Mouse (Mus musculus) lung, postnatal 0 days (tissue): ENCODE measurements at regions not wholly inside any gene's neighbourhood (a gene's known extent, or its start where the extent isn't known, plus 50 kb on each side); places are given as distances from the start of the nearest gene placed in this dataset.
A peak's percentile ranks its signal among the peaks of the same experiment; 100 is the strongest.

Experiments
- ATAC-seq: fragments of 200-750 bp; cut with Nextera tagmentation; 2 replicates; pipeline ENCODE4 v1.8.0; 2017; ENCODE audit warnings: moderate library complexity
- DNase-seq: peaks from one replicate; pipeline ENCODE4 v3.0.0-alpha.2; 2016; ENCODE audit warnings: low spot score
- H3K27ac ChIP-seq: fragments of 300-500 bp; sonication (generic); 2 replicates; pipeline ENCODE4 v1.5.1; 2014; ENCODE audit warnings: antibody characterized with exemption, mild to moderate bottlenecking, low read length, mixed read lengths
- H3K27me3 ChIP-seq: fragments of 300-500 bp; sonication (generic); replicated peaks from 2 replicates; pipeline ENCODE4 v1.6.1; 2014; ENCODE audit warnings: low read length, mixed read lengths; ENCODE audit not compliant: insufficient read depth
- H3K36me3 ChIP-seq: fragments of 300-500 bp; sonication (generic); 2 replicates; pipeline ENCODE4 v1.6.1; 2014; ENCODE audit warnings: low read length, mixed read lengths; ENCODE audit not compliant: insufficient read depth
- H3K4me1 ChIP-seq: fragments of 300-500 bp; sonication (generic); 2 replicates; pipeline ENCODE4 v1.6.1; 2014; ENCODE audit warnings: antibody characterized with exemption, low read depth, low read length, mixed read lengths; ENCODE audit not compliant: insufficient read depth
- H3K4me2 ChIP-seq: fragments of 300-500 bp; sonication (generic); replicated peaks from 2 replicates; pipeline ENCODE4 v1.6.1; 2014; ENCODE audit warnings: low read depth, mild to moderate bottlenecking, low read length, moderate library complexity, mixed read lengths
- H3K4me3 ChIP-seq: fragments of 300-500 bp; sonication (generic); 2 replicates; pipeline ENCODE4 v1.5.1; 2014; ENCODE audit warnings: low read depth, low read length
- H3K9ac ChIP-seq: fragments of 300-500 bp; sonication (generic); replicated peaks from 2 replicates; pipeline ENCODE4 v1.6.1; 2014; ENCODE audit warnings: low read depth, mild to moderate bottlenecking
- H3K9me3 ChIP-seq: fragments of 300-500 bp; sonication (generic); 2 replicates; pipeline ENCODE4 v1.6.1; 2016; ENCODE audit warnings: low read length, mixed read lengths
- CTCF ChIP-seq: IDR thresholded peaks from 2 replicates; pipeline ENCODE4 v1.5.1; 2016; ENCODE audit warnings: antibody characterized with exemption, mild to moderate bottlenecking
- EP300 ChIP-seq: IDR thresholded peaks from 2 replicates; pipeline ENCODE4 v1.6.1; 2016; ENCODE audit warnings: antibody characterized with exemption, mild to moderate bottlenecking, control low read depth
- WGBS: fragments of 180-500 bp; shearing (Covaris S2); extraction: QIAGEN DNeasy Blood & Tissue Kit; methylation state at CpG from one replicate; pipeline ENCODE4 v1.1.7; 2014; 5-methylcytosine and 5-hydroxymethylcytosine counted together

- no peak for TF ChIP-seq CTCF
- no peak for TF ChIP-seq EP300
- ATAC-seq (no peak), DNase-seq (no peak)
- H3K4me3 ChIP-seq: no peak overlapping the region
- 0 out of 2 replicates have a peak, but pooled peaks cover 6% of the 10 kb centered on the region for H3K4me1 ChIP-seq
- WGBS: 60% methylated on average over 5 of the region's 5 CpGs
- no peaks in the 10 kb centered on the region for H3K27me3 ChIP-seq
- no peak overlapping the region for H3K9ac ChIP-seq
- H3K27ac ChIP-seq: no peak overlapping the region
- H3K36me3 ChIP-seq: no peaks in the 10 kb centered on the region
- no peak overlapping the region for H3K4me2 ChIP-seq
- H3K9me3 ChIP-seq: no peaks in the 10 kb centered on the region; the same call in 1 of the 2 replicates
Measured at GRCm38 (mm10) chr9:63060740-63061139, 73.0 kb upstream of the Pias1 start.

GRCm38 (mm10) chr9:63059234-63059842, 71.6 kb upstream of the Pias1 start:
- H3K27me3 ChIP-seq: no peaks in the 10 kb centered on the region
- H3K9ac ChIP-seq: no peak overlapping the region
- no peaks in the 10 kb centered on the region; the same call in 1 of the 2 replicates for H3K9me3 ChIP-seq
- WGBS: 2% methylated on average over 10 of the region's 10 CpGs
- DNase-seq: peak; percentile 92
- TF ChIP-seq EP300 (no peak; the same call in 1 of the 2 replicates), CTCF (no peak)
- peak overlapping the region; percentile 38 for H3K4me2 ChIP-seq
- H3K36me3 ChIP-seq: no peaks in the 10 kb centered on the region
- peak; percentile 99 for ATAC-seq
- peak overlapping the region; percentile 44 for H3K27ac ChIP-seq
- H3K4me3 ChIP-seq: no peak overlapping the region
- 0 out of 2 replicates have a peak, but pooled peaks cover 6% of the 10 kb centered on the region for H3K4me1 ChIP-seq

- DNase-seq: no peak
Measured at GRCm38 (mm10) chr9:63058506-63059233, 70.9 kb upstream of the Pias1 start.

GRCm38 (mm10) chr9:63056695-63057349, 69.1 kb upstream of the Pias1 start:
- Histone ChIP-seq H3K4me2 (no peak overlapping the region), H3K36me3 (no peaks in the 10 kb centered on the region), H3K4me1 (0 out of 2 replicates have a peak, but pooled peaks cover 6% of the 10 kb centered on the region), H3K4me3 (no peak overlapping the region), H3K27ac (no peak overlapping the region), H3K27me3 (no peaks in the 10 kb centered on the region), H3K9ac (no peak overlapping the region), H3K9me3 (no peaks in the 10 kb centered on the region)
- TF ChIP-seq CTCF (no peak), EP300 (no peak)
- DNase-seq (no peak), ATAC-seq (no peak)
- 86% methylated on average over 9 of the region's 9 CpGs for WGBS

More at GRCm38 (mm10) chr9:63058506-63059233, 70.9 kb upstream of the Pias1 start:
- peak overlapping the region; percentile 44 for H3K27ac ChIP-seq
- no peak overlapping the region for H3K4me3 ChIP-seq
- TF ChIP-seq CTCF (no peak), EP300 (no peak; the same call in 1 of the 2 replicates)
- no peaks in the 10 kb centered on the region for H3K27me3 ChIP-seq
- WGBS: 31% methylated on average over 16 of the region's 16 CpGs
- ATAC-seq: no peak
- peak overlapping the region; percentile 38 for H3K4me2 ChIP-seq
- H3K4me1 ChIP-seq: 0 out of 2 replicates have a peak, but pooled peaks cover 6% of the 10 kb centered on the region
- H3K9me3 ChIP-seq: no peaks in the 10 kb centered on the region; the same call in 1 of the 2 replicates
- H3K9ac ChIP-seq: no peak overlapping the region
- no peaks in the 10 kb centered on the region for H3K36me3 ChIP-seq

- Histone ChIP-seq H3K4me2 (no peak overlapping the region), H3K27me3 (no peaks in the 10 kb centered on the region), H3K36me3 (no peaks in the 10 kb centered on the region), H3K9me3 (no peaks in the 10 kb centered on the region), H3K9ac (no peak overlapping the region), H3K4me3 (no peak overlapping the region), H3K4me1 (no peaks in the 10 kb centered on the region), H3K27ac (no peak overlapping the region)
- WGBS: 45% methylated on average over 4 of the region's 4 CpGs
- DNase-seq: no peak
- TF ChIP-seq CTCF (0 out of 2 replicates have a peak, but pooled peaks have one; percentile 13), EP300 (no peak)
- no peak for ATAC-seq
Measured at GRCm38 (mm10) chr9:63052181-63052580, 64.5 kb upstream of the Pias1 start.

- DNase-seq (no peak), ATAC-seq (no peak)
- TF ChIP-seq EP300 (no peak), CTCF (no peak)
- 81% methylated on average over 4 of the region's 4 CpGs for WGBS
- no peaks in the 10 kb centered on the region for H3K4me1 ChIP-seq
- no peaks in the 10 kb centered on the region for H3K9me3 ChIP-seq
- H3K9ac ChIP-seq: no peak overlapping the region
- H3K4me2 ChIP-seq: no peak overlapping the region
- no peaks in the 10 kb centered on the region for H3K36me3 ChIP-seq
- H3K4me3 ChIP-seq: no peak overlapping the region
- no peak overlapping the region for H3K27ac ChIP-seq
- H3K27me3 ChIP-seq: no peaks in the 10 kb centered on the region
Measured at GRCm38 (mm10) chr9:63051631-63052030, 63.9 kb upstream of the Pias1 start.
